Mouse (Mus musculus): Measurements from ENCODE around the gene Ang. TPM values are rescaled to one million over a fixed set of nuclear protein-coding genes. Genes with fewer than 3 reads are reported as not detected.

Gene Ang
- total and polyA plus RNA-seq, 3 experiments = not detected

- no peak overlapping the region for H3K27ac ChIP-seq (ENCODE audit: control insufficient read depth, low read depth, low read length)
- peaks cover 0 to 20% of the 10 kb centered on the region in 2 experiments; a peak in 2 of 4 replicates for H3K36me3 ChIP-seq (ENCODE audit: control insufficient read depth in 1 of 2, insufficient read depth in 2 of 2, low read length in 2 of 2)
- no peak overlapping the region for H3K9ac ChIP-seq (ENCODE audit: control insufficient read depth, low read depth, low read length, poor library complexity, severe bottlenecking)
- no peaks in the 10 kb centered on the region for H3K27me3 ChIP-seq (ENCODE audit: control insufficient read depth in 1 of 2, insufficient read depth in 2 of 2, low read length in 2 of 2)
- H3K9me3 ChIP-seq (replicated peaks; ENCODE audit: insufficient read depth, low read length) = no peaks in the 10 kb centered on the region
- no peak for TF ChIP-seq ZC3H11A (IDR thresholded peaks at IDR 0.05; ENCODE audit: low read depth, low read length)
- no peak for TF ChIP-seq GATA1 (IDR thresholded peaks at IDR 0.05; ENCODE audit: low read depth, low read length)
- no peak for TF ChIP-seq ZMIZ1 (IDR thresholded peaks at IDR 0.05; ENCODE audit: low read depth, low read length)
- TF ChIP-seq USF1 (IDR thresholded peaks at IDR 0.05; ENCODE audit: low read depth, low read length) = no peak
- no peak for TF ChIP-seq GABPA (IDR thresholded peaks at IDR 0.05; ENCODE audit: low read depth, low read length)
- TF ChIP-seq JUND (IDR thresholded peaks at IDR 0.05; ENCODE audit: low read depth, low read length) = no peak
- no peak for TF ChIP-seq SMC3 (IDR thresholded peaks at IDR 0.05; ENCODE audit: low read depth, low read length)
- TF ChIP-seq MAX (IDR thresholded peaks at IDR 0.05; ENCODE audit: low read length) = no peak
- TF ChIP-seq USF2 (IDR thresholded peaks at IDR 0.05; ENCODE audit: borderline replicate concordance in 1 of 2, insufficient read depth in 1 of 2, low read depth in 1 of 2, low read length in 2 of 2) = no peak
- TF ChIP-seq MYC (IDR thresholded peaks at IDR 0.05; ENCODE audit: low read depth, low read length) = no peak
- TF ChIP-seq MXI1 (IDR thresholded peaks at IDR 0.05; ENCODE audit: low read depth, low read length) = no peak
- no peak for TF ChIP-seq HCFC1 (IDR thresholded peaks at IDR 0.05; ENCODE audit: low read depth, low read length)
- TF ChIP-seq UBTF (IDR thresholded peaks at IDR 0.05; ENCODE audit: borderline replicate concordance, insufficient read depth, low read depth, low read length) = no peak
- TF ChIP-seq MEF2A (IDR thresholded peaks at IDR 0.05; ENCODE audit: extremely low read depth, insufficient replicate concordance, low read depth, low read length, poor library complexity, severe bottlenecking) = no peak
- DNase-seq (ENCODE audit: low read depth, low spot score) = no peak
- H3K4me3 ChIP-seq (ENCODE audit: control insufficient read depth in 1 of 2, insufficient read depth in 1 of 2, low read depth in 2 of 2, low read length in 2 of 2) = no peak overlapping the region
- peaks cover 7 to 16% of the 10 kb centered on the region in 2 experiments for H3K4me1 ChIP-seq (ENCODE audit: control insufficient read depth in 1 of 2, insufficient read depth in 2 of 2, low read length in 2 of 2)
- H3K79me2 ChIP-seq (ENCODE audit: control insufficient read depth, insufficient read depth, low read length, poor library complexity) = no peaks in the 10 kb centered on the region
These were observed 53.5 kb downstream of the Ang start for GRCm38 (mm10) chr14:51144451-51144850.

- TF ChIP-seq TCF12 (IDR thresholded peaks at IDR 0.05; ENCODE audit: low read depth, low read length) (no peak), EP300 (IDR thresholded peaks at IDR 0.05; ENCODE audit: low read depth in 1 of 2, low read length in 2 of 2) (no peak), SMC3 (IDR thresholded peaks at IDR 0.05; ENCODE audit: low read depth, low read length) (no peak), GATA1 (IDR thresholded peaks at IDR 0.05; ENCODE audit: low read depth, low read length) (no peak), USF1 (IDR thresholded peaks at IDR 0.05; ENCODE audit: low read depth, low read length) (no peak), TAL1 (IDR thresholded peaks at IDR 0.05; ENCODE audit: low read length) (no peak), SIN3A (IDR thresholded peaks at IDR 0.05; ENCODE audit: low read length) (no peak), RCOR1 (IDR thresholded peaks at IDR 0.05; ENCODE audit: low read depth, low read length) (no peak), CHD2 (IDR thresholded peaks at IDR 0.05; ENCODE audit: low read length) (no peak), POLR2AphosphoS5 (IDR thresholded peaks at IDR 0.05; ENCODE audit: borderline replicate concordance, low read depth, low read length) (no peak), POLR2A (IDR thresholded peaks at IDR 0.05; ENCODE audit: control insufficient read depth in 1 of 2, insufficient read depth in 1 of 2, low read depth in 1 of 2, low read length in 2 of 2, poor library complexity in 1 of 2) (no peak), ZKSCAN1 (IDR thresholded peaks at IDR 0.05; ENCODE audit: low read depth, low read length) (no peak), NELFE (IDR thresholded peaks at IDR 0.05; ENCODE audit: low read depth, low read length) (no peak), HCFC1 (IDR thresholded peaks at IDR 0.05; ENCODE audit: low read depth, low read length) (no peak), CTCF (IDR thresholded peaks at IDR 0.05 in 2 of 3, conservative IDR thresholded peaks at IDR 0.05 in 1 of 3; ENCODE audit: control insufficient read depth in 1 of 3, insufficient read depth in 1 of 3, low read depth in 2 of 3, low read length in 3 of 3, poor library complexity in 1 of 3, severe bottlenecking in 1 of 3) (no peak), BHLHE40 (IDR thresholded peaks at IDR 0.05; ENCODE audit: borderline replicate concordance, low read depth, low read length) (no peak), ZMIZ1 (IDR thresholded peaks at IDR 0.05; ENCODE audit: low read depth, low read length) (no peak), UBTF (IDR thresholded peaks at IDR 0.05; ENCODE audit: borderline replicate concordance, insufficient read depth, low read depth, low read length) (no peak), MYC (IDR thresholded peaks at IDR 0.05; ENCODE audit: low read depth, low read length) (no peak)
- DNase-seq (ENCODE audit: low read depth, low spot score) = no peak
- Histone ChIP-seq H3K79me2 (ENCODE audit: control insufficient read depth, insufficient read depth, low read length, poor library complexity) (no peaks in the 10 kb centered on the region), H3K9ac (ENCODE audit: control insufficient read depth, low read depth, low read length, poor library complexity, severe bottlenecking) (no peak overlapping the region), H3K27ac (ENCODE audit: control insufficient read depth, low read depth, low read length) (no peak overlapping the region), H3K4me3 (ENCODE audit: control insufficient read depth in 1 of 2, insufficient read depth in 1 of 2, low read depth in 2 of 2, low read length in 2 of 2) (no peak overlapping the region), H3K4me1 (ENCODE audit: control insufficient read depth in 1 of 2, insufficient read depth in 2 of 2, low read length in 2 of 2) (peaks cover 7 to 11% of the 10 kb centered on the region in 2 experiments), H3K36me3 (ENCODE audit: control insufficient read depth in 1 of 2, insufficient read depth in 2 of 2, low read length in 2 of 2) (peaks cover 0 to 14% of the 10 kb centered on the region in 2 experiments; a peak in 2 of 4 replicates), H3K9me3 (replicated peaks; ENCODE audit: insufficient read depth, low read length) (no peaks in the 10 kb centered on the region), H3K27me3 (ENCODE audit: control insufficient read depth in 1 of 2, insufficient read depth in 2 of 2, low read length in 2 of 2) (no peaks in the 10 kb centered on the region)
These were observed 54.6 kb downstream of the Ang start for GRCm38 (mm10) chr14:51145521-51145920.
